Mouse (Mus musculus): ENCODE measurements around the gene Tmem207.

DNA sequence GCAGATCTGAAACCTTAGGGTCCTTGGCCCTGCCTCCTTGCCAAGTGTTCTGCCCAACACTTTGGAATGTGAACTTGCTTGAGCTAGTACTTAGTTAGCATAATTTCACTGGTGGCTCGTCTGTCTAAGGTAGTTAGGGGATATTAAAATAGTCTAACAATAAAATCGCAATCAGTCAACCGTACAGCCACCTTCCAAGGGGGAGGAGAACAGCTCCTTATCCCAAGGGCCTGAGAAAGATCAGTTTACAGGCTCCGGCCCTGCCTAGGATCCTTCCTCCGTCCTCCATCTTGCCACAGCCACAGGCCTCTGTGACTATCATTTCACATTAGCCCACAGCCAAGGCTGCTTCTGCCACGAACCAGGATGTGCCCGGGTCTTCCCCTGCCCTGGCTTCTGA lies 63.7 kb downstream of the Tmem207 start, which contains the start of gene Cldn16:
- no peak for TF ChIP-seq CTCF (IDR thresholded peaks at IDR 0.05; ENCODE audit: borderline replicate concordance, extremely low read depth, insufficient read depth, insufficient read length)
- TF ChIP-seq POLR2A (IDR thresholded peaks at IDR 0.05; ENCODE audit: borderline replicate concordance, extremely low read depth, insufficient read depth, insufficient read length, poor library complexity, severe bottlenecking), result no peak

All from brain, embryonic 14.5 days (tissue).